Mouse (Mus musculus) bone marrow, adult 2 months (tissue): ENCODE data around the gene G430095P16Rik.

ENCODE experiments used
- CTCF ChIP-seq: fragments of 200-500 bp; IDR thresholded peaks from 2 replicates; pipeline ENCODE4 v1.5.1; 2011; ENCODE audit warnings: low read length, control low read depth; ENCODE audit not compliant: control insufficient read depth, insufficient read depth
- POLR2A ChIP-seq: fragments of 200-500 bp; IDR thresholded peaks from 2 replicates; pipeline ENCODE4 v1.6.1; 2011; ENCODE audit warnings: low read depth, mild to moderate bottlenecking, control low read depth, low read length, borderline replicate concordance; ENCODE audit not compliant: control insufficient read depth

GRCm38 (mm10) chr8:84749519-84749918, 26.7 kb downstream of the G430095P16Rik start:
- TF ChIP-seq POLR2A (no peak), CTCF (no peak)
